Mouse (Mus musculus) cerebellum, adult 2 months (tissue): ENCODE measurements at regions not wholly inside any gene's neighbourhood (a gene's known extent, or its start where the extent isn't known, plus 50 kb on each side); places are given as distances from the start of the nearest gene placed in this dataset.

Source experiments
- DNase-seq, 2 experiments: peaks; one replicate each; pipeline ENCODE4 v3.0.0; 2021
- H3K27ac ChIP-seq: fragments of 200-500 bp; 2 replicates; pipeline ENCODE4 v1.5.1; 2012; ENCODE audit warnings: low read length, control low read depth, inconsistent platforms; ENCODE audit not compliant: insufficient read depth
- H3K27me3 ChIP-seq: fragments of 200-500 bp; 2 replicates; pipeline ENCODE4 v1.6.1; 2012; ENCODE audit warnings: inconsistent platforms, mild to moderate bottlenecking, low read length, moderate library complexity; ENCODE audit not compliant: control insufficient read depth, insufficient read depth
- H3K4me1 ChIP-seq: fragments of 200-500 bp; 2 replicates; pipeline ENCODE4 v1.6.1; 2011; ENCODE audit warnings: low read length; ENCODE audit not compliant: control insufficient read depth, insufficient read depth
- H3K4me3 ChIP-seq: fragments of 200-500 bp; replicated peaks from 2 replicates; pipeline ENCODE3; 2011; ENCODE audit warnings: mild to moderate bottlenecking, low read depth, low read length, control low read depth; ENCODE audit not compliant: insufficient read depth
- CTCF ChIP-seq: fragments of 200-500 bp; IDR thresholded peaks from 2 replicates; pipeline ENCODE4 v1.5.1; 2011; ENCODE audit warnings: low read depth, mild to moderate bottlenecking, control low read depth, low read length, moderate library complexity, borderline replicate concordance; ENCODE audit not compliant: insufficient read depth
- POLR2A ChIP-seq: fragments of 200-500 bp; IDR thresholded peaks from 2 replicates; pipeline ENCODE4 v1.6.1; 2011; ENCODE audit warnings: low read length, control low read depth, borderline replicate concordance; ENCODE audit not compliant: insufficient read depth
- WGBS: fragments of 180-500 bp; shearing (Covaris S2); methylation state at CpG from one replicate; pipeline ENCODE4 v1.1.7; 2018; 5-methylcytosine and 5-hydroxymethylcytosine counted together

DNA sequence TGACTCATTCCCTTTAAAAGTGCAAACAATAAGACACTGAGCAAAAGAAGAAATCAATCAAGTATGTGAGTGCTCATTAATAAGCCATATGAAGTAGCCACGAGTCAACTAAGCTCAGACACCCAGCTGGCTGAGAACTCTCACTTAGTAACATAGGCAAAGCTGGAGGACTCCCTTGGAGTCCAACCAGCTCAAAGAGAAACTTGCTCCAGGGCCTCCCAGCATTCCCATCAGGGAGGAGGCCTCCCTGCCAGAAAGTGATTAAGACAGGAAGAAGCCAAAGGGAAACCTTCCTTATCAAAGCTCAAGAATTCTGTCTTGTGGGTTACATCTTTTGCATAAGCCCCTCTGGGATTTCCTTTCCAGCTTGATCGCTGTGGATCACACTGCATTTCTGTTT lies 213.7 kb upstream of the Fermt1 start:
- H3K4me1 ChIP-seq, result no peaks in the 10 kb centered on the region
- WGBS, result 26% methylated on average over 2 of the region's 2 CpGs
- no peak for TF ChIP-seq CTCF
- no peak for TF ChIP-seq POLR2A
- no peak overlapping the region for H3K4me3 ChIP-seq
- no peak for DNase-seq
- H3K27ac ChIP-seq, result no peak overlapping the region
- H3K27me3 ChIP-seq, result no peaks in the 10 kb centered on the region

DNA sequence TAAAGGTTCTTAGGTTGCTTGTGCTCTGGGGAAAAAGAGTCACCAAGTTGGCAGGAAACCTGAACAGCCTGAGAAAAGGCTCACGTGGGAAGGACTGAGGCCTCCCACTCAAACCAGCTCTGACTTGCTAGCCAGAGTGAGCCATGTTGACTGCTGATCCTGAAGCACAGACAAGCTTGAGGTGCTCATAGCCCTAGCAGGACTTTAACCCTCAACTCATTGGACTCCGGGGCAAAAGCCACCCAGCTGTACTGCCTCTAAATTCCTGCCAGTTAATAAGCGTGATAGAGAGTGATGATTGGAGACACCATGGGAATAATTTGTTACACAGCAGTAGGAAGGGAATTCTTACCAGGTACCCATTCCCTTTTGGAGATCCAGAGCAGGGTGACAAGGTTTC lies 230.7 kb upstream of the Fermt1 start:
- TF ChIP-seq POLR2A (no peak), CTCF (no peak)
- WGBS, result 71% methylated on average over 3 of the region's 3 CpGs
- no peak overlapping the region for H3K4me3 ChIP-seq
- no peaks in the 10 kb centered on the region for H3K4me1 ChIP-seq
- no peak overlapping the region for H3K27ac ChIP-seq
- DNase-seq, result no peak
- no peaks in the 10 kb centered on the region for H3K27me3 ChIP-seq

DNA sequence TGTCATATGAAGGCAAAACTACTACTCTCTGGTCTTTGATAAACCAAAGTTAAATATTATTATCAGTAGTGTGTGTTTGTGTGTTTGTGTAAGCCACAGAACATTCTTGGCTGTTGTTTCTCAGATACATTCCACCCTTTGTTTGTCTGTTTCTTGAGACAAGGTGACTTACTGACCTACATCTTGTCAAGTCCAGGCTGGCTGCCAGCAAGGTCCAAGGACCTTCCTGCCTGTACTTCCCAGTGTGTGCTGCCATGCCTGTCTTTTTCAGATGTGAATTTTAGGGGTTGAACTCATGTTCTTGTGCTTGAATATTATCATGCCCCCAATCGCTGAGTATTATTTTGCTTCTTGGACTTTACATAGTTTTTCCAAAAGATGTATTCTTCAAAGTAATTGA lies 235.5 kb upstream of the Fermt1 start:
- DNase-seq, result no peak
- 89% methylated on average over 1 of the region's 1 CpGs for WGBS
- TF ChIP-seq CTCF, result no peak
- TF ChIP-seq POLR2A, result no peak
- Histone ChIP-seq H3K4me3 (no peak overlapping the region), H3K27ac (no peak overlapping the region), H3K4me1 (no peaks in the 10 kb centered on the region), H3K27me3 (no peaks in the 10 kb centered on the region)

DNA sequence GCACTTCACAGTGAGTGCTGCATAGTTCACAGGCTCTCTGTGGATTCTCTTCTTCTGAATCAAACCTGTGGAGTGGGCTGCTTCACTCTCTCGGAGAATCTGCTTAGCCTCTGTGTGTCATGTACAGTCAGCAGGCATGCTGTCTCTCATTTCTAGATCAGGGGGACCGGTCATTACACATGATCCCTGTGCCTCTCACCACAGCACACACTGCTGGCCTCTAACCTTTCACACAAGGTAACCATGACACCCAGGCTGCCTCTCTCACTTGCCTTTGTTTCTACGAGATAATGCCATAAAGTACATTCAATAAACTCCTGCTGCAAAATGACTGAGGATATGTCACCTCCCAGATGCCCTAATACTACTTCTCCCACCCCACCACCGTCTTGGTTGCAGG lies 237.2 kb upstream of the Fermt1 start:
- TF ChIP-seq POLR2A, result no peak
- TF ChIP-seq CTCF, result no peak
- no peak overlapping the region for H3K27ac ChIP-seq
- H3K4me3 ChIP-seq, result no peak overlapping the region
- DNase-seq, result no peak
- WGBS, result 46% methylated on average over 4 of the region's 4 CpGs
- no peaks in the 10 kb centered on the region for H3K4me1 ChIP-seq
- no peaks in the 10 kb centered on the region for H3K27me3 ChIP-seq

DNA sequence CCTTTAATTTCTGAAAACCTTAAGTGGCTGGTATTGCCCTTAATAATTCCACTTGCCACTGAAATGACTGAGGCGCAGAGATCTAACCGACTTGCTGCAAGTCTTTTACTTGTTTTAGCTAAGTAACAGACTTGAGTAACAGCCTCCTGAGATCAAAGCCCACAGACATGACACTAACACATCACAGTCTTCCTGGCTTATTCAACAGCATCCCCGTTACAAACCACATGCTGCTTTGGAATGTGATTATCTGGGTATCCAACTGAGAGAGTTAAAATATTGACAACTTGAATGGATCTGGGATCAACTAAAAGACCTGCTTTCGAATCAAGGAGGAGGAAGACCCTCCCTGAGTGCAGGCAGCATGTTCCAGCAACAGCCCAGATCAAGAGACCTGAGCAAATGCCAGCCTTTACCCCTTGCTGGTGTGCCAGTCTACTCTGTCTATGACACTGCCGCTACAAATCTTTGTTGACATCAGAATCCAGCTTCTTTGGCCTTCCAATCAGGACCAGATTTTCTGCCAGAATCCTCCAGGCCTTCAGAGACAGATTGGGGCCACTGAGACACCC lies 258.7 kb upstream of the Fermt1 start:
- no peak for DNase-seq
- no peaks in the 10 kb centered on the region for H3K27me3 ChIP-seq
- TF ChIP-seq CTCF (no peak), POLR2A (no peak)
- no peak overlapping the region for H3K27ac ChIP-seq
- 28% methylated on average over 5 of the region's 5 CpGs for WGBS
- no peak overlapping the region for H3K4me3 ChIP-seq
- H3K4me1 ChIP-seq, result no peaks in the 10 kb centered on the region

DNA sequence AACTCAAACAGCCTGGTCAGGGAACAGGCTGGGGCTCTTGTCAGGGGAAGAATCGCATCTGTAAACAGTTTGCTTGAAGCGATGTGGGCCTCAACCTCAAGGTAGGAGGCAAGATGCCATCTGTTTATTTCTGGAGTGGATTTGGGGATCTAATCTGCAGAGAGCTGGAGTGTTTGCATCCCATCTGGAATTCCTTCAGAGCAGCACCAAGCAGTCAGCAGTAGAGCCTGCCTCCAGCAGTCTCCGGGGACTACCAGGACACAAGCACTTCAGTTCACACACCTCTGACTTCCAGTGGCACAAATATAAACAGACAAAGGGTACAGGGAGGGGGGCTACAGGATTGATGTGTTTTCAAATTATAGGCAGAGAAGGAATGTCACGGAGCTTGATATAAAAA lies 262.8 kb upstream of the Fermt1 start:
- H3K4me1 ChIP-seq, result no peaks in the 10 kb centered on the region
- WGBS, result 66% methylated on average over 4 of the region's 4 CpGs
- no peak overlapping the region for H3K27ac ChIP-seq
- DNase-seq, result no peak
- H3K4me3 ChIP-seq, result no peak overlapping the region
- no peak for TF ChIP-seq POLR2A
- TF ChIP-seq CTCF, result no peak
- H3K27me3 ChIP-seq, result no peaks in the 10 kb centered on the region

DNA sequence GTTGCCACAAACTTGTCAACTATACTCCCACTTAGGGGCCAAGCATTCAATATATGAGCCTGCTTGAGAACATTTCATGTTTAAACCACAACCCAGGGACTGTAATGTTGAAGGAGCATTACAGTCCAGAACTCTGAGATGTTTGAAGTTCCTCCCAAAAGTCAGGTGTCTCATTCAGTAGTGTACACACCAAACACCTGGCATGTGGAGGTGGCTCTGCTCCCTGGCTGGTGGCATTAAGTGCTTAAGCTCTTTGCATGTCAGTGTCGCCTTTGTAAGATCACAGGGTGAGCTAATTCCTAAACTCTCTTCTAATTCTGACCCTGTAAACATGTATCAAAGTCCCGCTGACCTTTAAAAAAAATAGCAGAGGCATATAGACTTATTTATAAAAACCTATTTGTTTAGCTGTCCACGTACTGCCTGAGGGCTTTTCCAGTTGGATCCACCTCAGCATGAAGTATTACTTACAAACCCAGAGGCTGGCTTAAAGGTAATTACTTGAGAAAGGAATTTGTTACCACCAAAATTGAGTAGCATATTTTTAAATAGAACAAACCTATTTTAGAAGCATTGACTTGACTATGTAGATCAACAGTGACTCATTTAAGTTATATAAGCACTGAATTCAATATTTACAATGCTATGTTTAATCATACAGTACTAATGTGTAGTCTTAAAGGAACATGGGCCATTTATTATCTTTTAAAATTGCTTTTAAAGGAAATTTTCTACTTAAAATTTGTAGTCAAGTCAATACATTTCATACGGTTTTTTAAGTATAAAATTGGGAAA lies 276.3 kb upstream of the Fermt1 start:
- TF ChIP-seq POLR2A, result no peak
- TF ChIP-seq CTCF, result no peak
- Histone ChIP-seq H3K4me1 (no peaks in the 10 kb centered on the region), H3K27me3 (no peaks in the 10 kb centered on the region), H3K27ac (no peak overlapping the region), H3K4me3 (no peak overlapping the region)
- WGBS, result 77% methylated on average over 4 of the region's 4 CpGs
- DNase-seq, result no peak
